Mouse (Mus musculus) liver, embryonic 14.5 days (tissue): ENCODE measurements at regions not wholly inside any gene's neighbourhood (a gene's known extent, or its start where the extent isn't known, plus 50 kb on each side); places are given as distances from the start of the nearest gene placed in this dataset.

Source experiments
- ATAC-seq: fragments of 200-750 bp; cut with Nextera tagmentation; 2 replicates; pipeline ENCODE4 v1.8.0; 2017; ENCODE audit warnings: moderate number of reproducible peaks, mild to moderate bottlenecking, moderate library complexity; ENCODE audit not compliant: insufficient read depth
- DNase-seq, 3 experiments: peaks; one replicate each; pipeline ENCODE4 v3.0.0-alpha.2; 2012 to 2013; ENCODE audit warnings: low read depth in 3 of 3, low spot score in 3 of 3
- H3K27ac ChIP-seq: fragments of 300-500 bp; sonication (generic); 2 replicates; pipeline ENCODE4 v1.5.1; 2014; ENCODE audit warnings: moderate library complexity, mild to moderate bottlenecking, control low read depth, inconsistent platforms
- H3K27me3 ChIP-seq: fragments of 300-500 bp; sonication (generic); 2 replicates; pipeline ENCODE4 v1.6.1; 2014; ENCODE audit warnings: mild to moderate bottlenecking, low read length, moderate library complexity; ENCODE audit not compliant: control insufficient read depth, insufficient read depth
- H3K36me3 ChIP-seq: fragments of 300-500 bp; sonication (generic); replicated peaks from 2 replicates; pipeline ENCODE4 v1.6.1; 2014; ENCODE audit warnings: low read depth; ENCODE audit not compliant: control insufficient read depth, insufficient read depth
- H3K4me1 ChIP-seq, 2 experiments: fragments of 200-500 bp in 1 of 2; fragments of 300-500 bp in 1 of 2; sonication (generic) in 1 of 2; replicated peaks; 2 replicates each; pipeline ENCODE4 v1.6.1; 2012 to 2014; ENCODE audit warnings: antibody characterized with exemption in 1 of 2, inconsistent platforms in 1 of 2, low read length in 1 of 2; ENCODE audit not compliant: control insufficient read depth in 2 of 2, insufficient read depth in 2 of 2
- H3K4me2 ChIP-seq: fragments of 300-500 bp; sonication (generic); 2 replicates; pipeline ENCODE4 v1.6.1; 2014; ENCODE audit warnings: low read depth, mild to moderate bottlenecking, control low read depth, moderate library complexity
- H3K4me3 ChIP-seq, 2 experiments: fragments of 200-500 bp in 1 of 2; fragments of 300-500 bp in 1 of 2; sonication (generic) in 1 of 2; 2 replicates each; pipeline ENCODE4 v1.5.1; 2012 to 2014; ENCODE audit warnings: low read depth in 2 of 2, low read length in 2 of 2, mild to moderate bottlenecking in 2 of 2, control low read depth in 1 of 2, inconsistent platforms in 1 of 2, moderate library complexity in 1 of 2; ENCODE audit not compliant: insufficient read depth in 1 of 2
- H3K9ac ChIP-seq: fragments of 300-500 bp; sonication (generic); replicated peaks from 2 replicates; pipeline ENCODE4 v1.6.1; 2014; ENCODE audit warnings: mild to moderate bottlenecking, control low read depth, moderate library complexity
- H3K9me3 ChIP-seq: fragments of 300-500 bp; sonication (generic); 2 replicates; pipeline ENCODE4 v1.6.1; 2016; ENCODE audit warnings: low read length, mixed read lengths; ENCODE audit not compliant: control insufficient read depth
- CTCF ChIP-seq: IDR thresholded peaks from 2 replicates; pipeline ENCODE4 v1.5.1; 2016; ENCODE audit warnings: antibody characterized with exemption, low read depth, control low read depth
- EP300 ChIP-seq: IDR thresholded peaks from 2 replicates; pipeline ENCODE4 v1.6.1; 2016; ENCODE audit warnings: antibody characterized with exemption, low read depth
- WGBS: fragments of 180-500 bp; shearing (Covaris S2); extraction: QIAGEN DNeasy Blood & Tissue Kit; methylation state at CpG from one replicate; pipeline ENCODE4 v1.1.7; 2014; ENCODE audit not compliant: insufficient replicate concordance; 5-methylcytosine and 5-hydroxymethylcytosine counted together

DNA sequence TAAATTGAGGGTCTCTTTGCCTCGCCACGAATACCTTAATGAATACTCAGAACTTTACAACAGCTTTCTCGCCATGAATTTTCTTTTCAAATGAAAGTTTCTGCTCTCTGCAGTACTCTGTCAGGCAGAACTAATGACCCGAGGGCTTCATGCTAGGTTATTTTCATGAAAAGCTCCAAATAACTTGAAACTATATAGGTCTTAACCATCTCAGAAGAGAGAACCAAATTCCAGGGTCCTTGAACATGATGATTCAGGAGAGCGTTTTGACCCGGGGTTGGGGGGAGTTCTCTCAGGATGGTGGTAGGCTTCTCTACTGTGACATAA is 558.8 kb upstream of the Mpdz start:
- H3K4me1 ChIP-seq, result no peaks in the 10 kb centered on the region
- no peaks in the 10 kb centered on the region for H3K9me3 ChIP-seq
- TF ChIP-seq EP300, result no peak
- TF ChIP-seq CTCF, result no peak
- WGBS, result 68% methylated on average over 6 of the region's 6 CpGs
- DNase-seq, result no peak
- no peak overlapping the region for H3K27ac ChIP-seq
- no peaks in the 10 kb centered on the region for H3K27me3 ChIP-seq
- no peaks in the 10 kb centered on the region for H3K36me3 ChIP-seq
- no peak overlapping the region for H3K4me2 ChIP-seq
- H3K9ac ChIP-seq, result no peak overlapping the region
- ATAC-seq, result no peak
- H3K4me3 ChIP-seq, result no peak overlapping the region

DNA sequence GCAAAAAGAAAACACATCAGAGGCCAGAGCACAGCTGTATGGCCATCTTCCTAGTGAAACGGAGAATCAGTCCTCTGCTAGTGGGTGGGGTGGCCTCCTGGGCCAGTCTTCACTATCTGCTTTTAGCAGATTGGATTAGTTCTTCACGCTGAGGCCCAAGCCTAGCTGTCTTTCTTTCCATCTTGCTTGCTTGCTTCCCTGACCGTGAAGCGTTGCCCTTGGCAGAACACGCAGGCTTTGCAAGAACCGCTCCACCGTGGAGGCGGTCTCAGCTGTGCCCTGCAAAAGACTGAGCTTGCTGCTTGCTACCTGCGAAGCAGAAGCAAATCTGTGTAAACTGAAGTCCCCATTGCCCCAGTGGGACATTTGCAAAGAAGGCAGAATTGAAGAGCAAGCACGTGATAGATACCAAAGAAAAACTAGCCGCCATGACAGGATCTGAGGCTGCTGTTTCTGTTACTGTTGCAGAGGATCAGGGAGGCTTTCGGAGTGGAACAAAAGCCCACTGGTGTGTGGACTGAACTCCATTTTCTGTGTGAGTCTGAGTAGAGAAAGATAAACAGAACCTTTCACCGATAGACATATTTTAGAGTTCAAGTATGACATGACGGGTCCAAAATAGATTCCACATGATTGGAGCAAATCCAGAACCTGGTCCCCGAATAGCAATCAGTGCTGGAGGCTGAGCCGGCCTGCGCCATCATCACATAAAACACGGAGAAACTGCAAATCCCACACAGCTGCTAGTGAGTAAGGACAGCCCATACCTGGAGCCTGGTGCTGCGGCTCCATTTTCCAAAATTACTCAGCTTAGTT is 558.2 kb upstream of the Mpdz start:
- TF ChIP-seq EP300, result no peak
- no peak for TF ChIP-seq CTCF
- Histone ChIP-seq H3K9me3 (no peaks in the 10 kb centered on the region), H3K27me3 (no peaks in the 10 kb centered on the region), H3K4me2 (no peak overlapping the region), H3K9ac (no peak overlapping the region), H3K36me3 (no peaks in the 10 kb centered on the region), H3K4me1 (no peaks in the 10 kb centered on the region), H3K4me3 (no peak overlapping the region), H3K27ac (no peak overlapping the region)
- DNase-seq (no peak), ATAC-seq (no peak)
- WGBS, result 75% methylated on average over 19 of the region's 19 CpGs

DNA sequence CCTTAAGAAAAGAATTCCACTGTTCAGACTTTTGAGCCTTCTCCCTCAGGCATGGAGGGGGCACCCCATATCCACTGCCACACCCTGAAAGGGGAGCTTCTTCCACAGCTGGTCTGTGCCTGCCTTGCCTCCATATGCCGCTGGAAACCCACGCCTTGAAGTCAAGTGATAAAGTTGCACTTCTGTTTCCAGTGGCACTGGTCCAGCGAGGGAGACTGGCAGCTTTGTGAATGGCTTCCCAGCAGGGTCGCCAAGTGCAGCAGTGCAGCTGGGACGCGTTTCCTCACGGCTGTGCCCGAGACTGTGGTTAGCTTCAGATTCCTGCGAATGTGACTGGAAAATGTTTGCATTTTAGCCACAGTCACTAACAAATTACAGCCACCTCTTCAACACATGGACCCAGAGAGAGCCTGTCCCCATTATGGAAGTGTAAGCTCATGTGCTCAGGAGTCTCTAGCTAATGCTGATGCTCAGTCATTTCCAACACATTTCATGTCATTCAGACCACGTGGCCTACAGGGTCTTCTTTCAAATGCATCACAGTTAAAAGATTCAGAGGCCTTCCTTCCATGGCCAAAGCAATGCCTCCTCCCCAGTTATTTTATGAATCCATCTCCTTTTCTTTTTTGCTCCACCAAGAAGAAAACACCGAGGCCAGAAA is 557.2 kb upstream of the Mpdz start:
- no peak overlapping the region for H3K9ac ChIP-seq
- H3K4me1 ChIP-seq, result no peaks in the 10 kb centered on the region
- H3K4me3 ChIP-seq, result no peak overlapping the region
- H3K9me3 ChIP-seq, result no peaks in the 10 kb centered on the region
- ATAC-seq (no peak), DNase-seq (no peak)
- no peak overlapping the region for H3K27ac ChIP-seq
- TF ChIP-seq CTCF, result no peak
- no peak for TF ChIP-seq EP300
- WGBS, result 56% methylated on average over 11 of the region's 11 CpGs
- H3K36me3 ChIP-seq, result no peaks in the 10 kb centered on the region
- no peak overlapping the region for H3K4me2 ChIP-seq
- no peaks in the 10 kb centered on the region for H3K27me3 ChIP-seq

DNA sequence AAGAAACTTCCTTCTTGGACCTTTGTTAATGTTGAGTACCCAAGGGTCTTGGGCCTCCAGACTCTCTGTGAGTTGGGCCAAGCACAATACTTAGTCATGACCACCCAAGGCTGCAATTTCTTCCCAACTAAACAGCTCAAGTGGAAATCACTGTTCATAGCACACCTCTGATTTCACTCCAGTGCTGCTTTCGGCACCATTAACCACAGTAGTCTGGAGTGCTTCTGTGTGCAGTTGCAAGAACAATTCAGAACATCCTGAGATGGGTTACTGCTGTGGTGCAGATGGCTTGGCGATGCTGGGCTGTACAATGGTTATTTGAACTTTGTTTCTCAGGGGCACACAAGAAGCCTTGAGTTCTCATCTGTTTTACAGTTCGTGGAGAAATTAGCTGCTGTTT is 556.5 kb upstream of the Mpdz start:
- Histone ChIP-seq H3K4me1 (no peaks in the 10 kb centered on the region), H3K9me3 (no peaks in the 10 kb centered on the region), H3K4me2 (no peak overlapping the region), H3K27me3 (no peaks in the 10 kb centered on the region), H3K4me3 (no peak overlapping the region), H3K9ac (no peak overlapping the region), H3K36me3 (no peaks in the 10 kb centered on the region), H3K27ac (no peak overlapping the region)
- WGBS, result 62% methylated on average over 3 of the region's 3 CpGs
- no peak for ATAC-seq
- TF ChIP-seq EP300 (no peak), CTCF (no peak)
- DNase-seq, result no peak

DNA sequence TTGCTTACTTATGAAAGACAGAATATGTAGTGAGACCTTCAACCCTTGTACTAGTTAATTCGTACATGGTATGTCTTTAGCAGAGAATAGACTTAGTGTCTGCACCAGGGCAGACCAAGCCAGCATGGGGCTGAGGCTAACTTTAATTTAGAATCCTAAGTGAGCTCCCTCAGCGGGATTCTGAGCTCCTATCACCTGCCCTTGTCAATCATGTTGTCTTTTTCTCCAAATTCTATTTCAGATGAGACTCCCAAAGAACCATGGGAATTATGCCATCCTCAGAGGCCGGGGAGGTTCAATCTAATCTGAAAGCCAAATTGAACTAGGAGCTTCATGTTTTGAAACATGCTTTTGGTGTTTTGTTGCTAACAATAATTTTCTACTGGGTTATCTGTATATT is 553.8 kb upstream of the Mpdz start:
- DNase-seq (no peak), ATAC-seq (no peak)
- Histone ChIP-seq H3K9me3 (no peaks in the 10 kb centered on the region), H3K36me3 (no peaks in the 10 kb centered on the region), H3K9ac (no peak overlapping the region), H3K27me3 (no peaks in the 10 kb centered on the region), H3K27ac (no peak overlapping the region), H3K4me1 (no peaks in the 10 kb centered on the region), H3K4me2 (no peak overlapping the region), H3K4me3 (no peak overlapping the region)
- WGBS, result 47% methylated on average over 3 of the region's 3 CpGs
- TF ChIP-seq CTCF (no peak), EP300 (no peak)
